Mouse (Mus musculus): ENCODE measurements around the gene Irs1.

Gene Irs1

DNA sequence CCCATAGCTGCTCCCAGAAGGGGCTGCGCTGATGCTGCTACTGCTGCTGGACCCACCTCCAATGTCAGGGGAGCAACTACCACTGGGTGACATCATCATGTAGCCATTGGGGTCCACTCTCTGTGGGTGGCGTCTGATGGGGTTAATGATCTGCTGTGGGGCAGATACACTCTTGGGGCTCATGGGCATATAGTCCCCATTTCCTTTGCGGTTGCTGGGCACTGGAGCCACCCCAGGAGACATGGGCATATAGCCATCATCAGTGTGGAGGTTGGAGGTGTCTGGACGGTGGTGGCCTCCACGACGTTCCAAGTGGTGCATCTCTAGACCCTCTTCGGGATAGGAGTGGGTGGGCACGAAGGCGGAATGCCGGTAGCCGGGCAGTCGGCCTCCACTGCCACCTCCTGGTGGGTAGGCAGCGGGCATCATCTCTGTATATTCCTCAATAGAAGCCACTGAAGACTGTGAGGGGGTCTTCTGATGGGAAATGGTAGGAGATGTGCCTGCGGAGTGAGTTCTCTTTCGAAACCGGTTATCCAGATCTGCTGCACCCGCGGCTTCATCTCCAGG is 2.7 kb downstream of the Irs1 start:
- no peak for DNase-seq (ENCODE audit: low spot score)

DNA sequence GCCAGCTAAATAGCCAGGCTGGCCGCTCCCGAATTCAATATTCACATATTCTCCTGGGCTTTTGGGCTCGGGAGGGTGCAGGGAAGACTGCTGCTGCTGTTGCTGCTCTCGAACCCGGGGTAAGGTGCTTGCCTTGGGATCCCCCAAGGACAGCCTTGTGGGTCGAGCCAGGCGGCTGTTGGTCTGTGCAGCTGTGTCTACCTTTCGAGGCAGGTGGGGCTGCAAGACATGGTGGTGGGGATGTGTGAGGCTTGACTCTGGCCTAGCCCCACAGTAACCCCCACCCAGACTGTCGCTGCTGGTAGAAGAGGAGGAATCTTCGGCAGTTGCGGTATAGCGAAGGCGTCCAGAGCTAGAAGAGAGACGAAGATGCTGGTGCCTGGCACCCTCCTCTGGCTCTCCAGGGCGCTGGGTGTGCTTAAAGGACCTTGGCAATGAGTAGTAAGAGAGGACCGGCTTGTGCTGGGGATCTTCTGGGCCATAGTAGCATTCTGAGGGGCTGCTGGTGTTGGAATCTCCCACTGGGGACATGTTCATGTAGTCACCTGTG is 3.4 kb downstream of the Irs1 start:
- no peak for DNase-seq (ENCODE audit: low spot score)

DNA sequence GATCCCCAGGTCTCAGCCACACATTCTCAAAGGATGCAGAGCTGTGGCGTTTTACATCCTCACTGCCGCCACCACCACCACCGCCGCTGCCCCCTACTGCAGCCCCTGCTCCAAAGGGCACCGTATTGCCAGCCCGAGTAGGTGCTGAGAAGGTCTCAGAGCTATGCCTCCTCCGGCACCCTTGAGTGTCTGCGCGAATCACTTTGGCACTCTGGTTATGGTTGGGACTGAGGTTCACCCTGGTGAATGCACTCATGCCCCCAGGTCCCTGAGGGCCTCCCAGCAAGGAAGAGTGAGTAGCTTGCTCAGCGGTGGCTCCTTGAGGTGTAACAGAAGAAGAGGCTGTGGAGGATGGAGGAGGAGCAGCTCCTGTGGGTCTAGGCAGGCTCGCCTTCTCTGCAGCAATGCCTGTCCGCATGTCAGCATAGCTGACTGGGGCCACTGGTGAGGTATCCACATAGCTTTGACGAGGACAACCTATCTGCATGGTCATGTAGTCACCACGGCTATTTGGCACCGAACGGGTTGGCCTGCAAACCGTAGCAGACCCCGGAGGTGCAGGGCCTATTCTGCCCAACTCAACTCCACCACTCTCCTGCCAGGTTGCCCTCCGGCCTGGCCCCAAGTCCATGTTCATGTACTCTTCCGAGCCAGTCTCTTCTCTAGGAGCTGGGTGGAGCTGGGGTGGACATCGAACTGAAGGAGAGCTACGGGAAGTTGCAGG is 4.0 kb downstream of the Irs1 start:
- DNase-seq (ENCODE audit: low spot score) = no peak

DNA sequence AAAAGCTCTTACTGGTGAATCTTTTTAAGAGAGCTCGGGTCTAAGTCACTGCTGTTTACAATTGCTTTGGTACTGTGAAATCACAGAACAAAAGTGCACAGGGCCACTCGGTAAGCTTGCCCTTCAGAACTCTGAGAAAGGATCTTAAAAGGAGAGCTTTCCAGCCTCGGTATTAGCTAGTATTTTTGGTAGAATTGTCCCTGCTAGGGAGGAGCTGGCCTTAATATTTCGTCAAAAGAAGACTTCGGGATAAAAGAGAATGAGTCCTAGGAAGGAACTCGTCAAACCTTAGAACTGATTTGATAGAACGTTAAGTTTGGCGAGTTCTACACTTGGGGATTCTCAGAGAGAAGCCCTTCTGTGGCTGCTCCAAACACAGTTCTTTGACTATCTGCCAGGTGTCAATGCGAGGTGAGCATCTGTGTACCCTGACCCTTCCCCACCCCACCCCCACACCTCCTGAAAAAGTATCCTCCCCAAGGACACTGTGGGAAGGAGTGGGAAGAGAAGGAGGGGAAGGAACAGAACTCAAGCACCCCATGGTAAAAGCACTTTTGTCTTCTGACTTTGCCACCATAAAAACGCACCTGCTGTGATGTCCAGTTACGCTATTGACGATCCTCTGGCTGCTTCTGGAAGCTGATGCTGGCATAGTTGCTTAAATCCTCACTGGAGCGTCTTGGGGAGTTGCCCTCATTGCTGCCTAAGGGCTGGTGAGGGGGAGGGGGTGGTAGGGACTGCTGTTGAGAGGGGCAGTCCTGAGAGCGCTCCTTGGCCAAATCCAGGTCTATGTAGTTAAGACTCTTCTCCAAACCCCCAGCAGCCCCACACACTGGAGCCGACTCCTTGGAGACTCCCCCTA is 4.8 kb downstream of the Irs1 start:
- peak; percentile 32 for DNase-seq (ENCODE audit: low spot score)

DNA sequence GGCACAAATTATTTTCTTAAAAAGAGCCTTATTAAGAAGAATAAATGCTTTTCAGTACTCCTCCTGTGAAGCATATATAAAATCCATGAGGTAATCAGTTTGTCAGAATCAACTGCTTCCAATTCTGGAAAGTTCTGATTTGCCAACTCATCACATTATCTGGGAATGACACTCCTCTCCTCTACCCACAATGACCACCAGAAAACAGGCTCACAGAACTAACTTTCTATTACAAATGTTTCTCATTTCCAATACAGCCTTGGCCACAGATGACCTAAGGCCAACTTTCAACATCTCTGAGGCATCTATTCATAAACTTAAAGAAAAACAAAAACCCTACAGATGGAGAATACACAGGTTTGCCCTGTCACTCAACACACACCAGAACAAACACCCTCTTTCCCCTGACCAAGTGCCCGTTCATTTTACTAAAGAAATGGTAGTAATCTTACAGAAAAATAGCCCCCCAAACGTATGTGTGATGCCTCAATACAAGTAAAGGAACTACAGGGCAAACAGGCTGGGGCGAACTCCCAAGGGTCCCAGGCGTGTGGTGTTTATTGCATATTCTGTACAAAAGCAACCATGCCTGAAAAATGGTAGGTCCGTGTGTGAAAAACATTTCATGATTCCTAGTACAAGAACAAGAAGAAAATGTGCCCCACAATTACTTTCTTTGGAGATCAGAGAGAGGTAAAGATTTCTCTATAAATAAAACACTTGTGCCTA is 5.6 kb downstream of the Irs1 start:
- DNase-seq (ENCODE audit: low spot score) = no peak

DNA sequence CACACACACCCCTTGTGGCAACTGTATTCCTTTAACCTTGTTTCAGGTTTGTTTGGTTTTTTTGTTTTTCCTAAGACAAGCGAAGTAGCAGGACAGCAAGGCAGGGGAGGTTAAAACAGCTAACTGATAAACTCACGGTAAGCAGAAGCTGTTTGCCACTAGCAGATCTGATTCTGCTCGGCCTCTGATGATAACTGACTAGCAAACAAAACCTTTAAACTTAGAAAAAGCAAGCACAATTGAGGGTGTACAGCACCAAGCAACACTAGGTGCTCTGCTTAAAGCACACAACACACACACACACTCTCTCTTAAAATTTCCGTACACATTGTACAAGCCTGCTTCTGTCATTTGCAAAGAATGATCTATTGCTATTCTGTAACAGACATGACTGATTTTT is 6.8 kb downstream of the Irs1 start:
- DNase-seq (ENCODE audit: low spot score) = no peak

DNA sequence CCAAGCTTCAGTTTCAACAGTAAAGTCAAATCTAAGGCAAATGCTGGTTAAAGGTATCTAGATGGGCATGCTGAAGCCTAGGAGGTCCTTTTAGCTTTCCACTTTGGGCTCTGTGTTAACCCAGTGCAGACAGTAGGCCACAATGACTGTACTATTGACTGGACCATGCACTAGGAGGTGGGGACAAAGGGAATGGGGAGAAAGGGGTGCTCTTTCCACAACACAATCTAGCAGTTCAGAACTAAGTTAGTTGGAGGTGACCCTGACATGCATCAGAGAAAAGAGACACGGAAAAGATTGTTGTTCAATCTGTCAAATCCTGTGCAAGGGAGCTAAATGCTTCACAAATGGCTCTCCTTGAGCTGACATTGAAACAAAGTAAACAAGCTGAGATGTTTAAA is 7.3 kb downstream of the Irs1 start:
- DNase-seq (ENCODE audit: low spot score) = peak; percentile 46

DNA sequence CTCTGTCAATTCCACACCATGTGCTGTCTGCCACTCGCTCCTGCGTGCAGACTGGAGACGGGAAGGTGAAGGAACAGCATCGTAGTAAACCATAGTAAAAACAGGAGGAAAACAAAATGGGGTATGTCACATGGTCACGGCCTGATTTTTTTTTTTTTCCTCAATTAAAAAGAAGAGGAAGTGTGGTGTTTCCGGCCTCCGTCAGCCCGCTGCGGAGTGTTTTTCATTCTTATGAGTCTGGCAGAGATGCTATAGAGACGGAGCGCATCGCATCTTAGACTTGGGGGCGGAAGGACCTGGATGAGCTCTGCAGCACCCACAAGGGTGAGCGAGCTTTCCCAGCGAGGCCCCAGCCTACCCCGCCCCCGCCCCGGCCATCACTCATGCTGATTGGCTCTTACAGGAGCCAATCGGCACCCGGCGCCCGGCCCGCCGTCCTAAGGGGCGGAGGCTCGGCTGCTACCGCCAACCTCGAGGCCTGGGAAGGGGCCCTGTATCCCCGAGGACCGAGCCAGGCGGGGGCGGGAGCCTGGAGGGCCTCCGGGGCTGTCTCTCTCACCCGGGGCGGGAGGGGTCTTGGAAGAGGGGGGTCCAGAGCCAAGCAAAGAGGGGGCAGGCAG is 8.1 kb downstream of the Irs1 start:
- DNase-seq (ENCODE audit: low spot score) = peak; percentile 95

DNA sequence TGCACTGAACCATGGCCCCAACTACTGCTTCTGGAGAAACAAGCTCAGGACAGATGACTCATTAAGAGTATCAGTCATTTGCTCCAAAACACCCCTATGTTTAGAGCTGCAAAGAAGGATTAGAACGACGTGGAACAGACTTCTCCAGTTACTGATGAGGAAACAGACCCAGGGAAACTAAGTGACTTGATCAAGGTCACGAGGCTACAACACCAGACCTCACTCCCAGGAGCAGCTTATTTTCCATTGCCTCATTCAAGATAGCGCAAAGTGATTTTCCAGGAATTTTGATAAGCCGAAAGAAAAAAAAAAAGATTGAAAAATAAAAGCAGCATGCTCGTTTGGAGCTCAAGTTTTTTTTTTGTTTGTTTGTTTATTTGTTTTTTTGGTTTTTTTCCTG is 9.4 kb downstream of the Irs1 start:
- no peak for DNase-seq (ENCODE audit: low spot score)

DNA sequence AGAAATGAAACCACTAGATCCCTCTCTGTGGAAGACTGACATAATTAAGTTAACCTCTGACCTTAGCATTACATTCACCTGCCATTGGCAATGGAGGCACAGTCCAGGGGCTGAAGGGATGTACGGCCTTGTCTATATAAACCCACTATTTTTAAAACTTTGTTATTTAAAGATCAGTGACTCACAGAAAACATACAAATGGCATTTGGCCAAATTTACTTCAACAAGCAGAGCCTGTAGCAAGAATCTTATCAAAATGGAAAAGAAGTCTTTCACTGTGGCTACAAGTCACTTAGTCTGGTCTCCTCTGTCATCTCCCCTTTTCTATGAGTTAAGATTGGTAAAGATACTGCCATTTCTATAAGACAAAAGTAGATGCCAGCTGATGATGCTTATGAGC is 11.4 kb downstream of the Irs1 start:
- DNase-seq (ENCODE audit: low spot score) = no peak

DNA sequence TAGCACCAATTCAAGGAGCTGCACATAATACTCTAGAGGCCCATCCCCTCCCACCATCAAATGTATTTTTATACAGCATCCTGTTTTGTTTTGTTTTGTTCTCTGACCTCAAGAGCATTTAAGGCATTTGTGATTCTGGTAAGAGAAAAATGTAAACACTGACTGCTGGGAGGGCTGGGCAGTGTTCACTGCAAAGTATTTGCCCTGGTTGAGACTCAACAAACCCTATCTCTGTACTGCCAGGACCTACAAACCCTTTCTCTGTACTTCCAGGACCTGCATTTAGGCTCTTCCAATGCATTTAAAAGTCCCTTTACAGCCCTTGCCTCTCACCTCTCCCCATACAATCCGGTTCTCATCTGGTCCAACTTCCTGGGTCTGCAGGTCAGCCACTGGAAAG is 16.9 kb downstream of the Irs1 start:
- DNase-seq (ENCODE audit: low spot score) = no peak

DNA sequence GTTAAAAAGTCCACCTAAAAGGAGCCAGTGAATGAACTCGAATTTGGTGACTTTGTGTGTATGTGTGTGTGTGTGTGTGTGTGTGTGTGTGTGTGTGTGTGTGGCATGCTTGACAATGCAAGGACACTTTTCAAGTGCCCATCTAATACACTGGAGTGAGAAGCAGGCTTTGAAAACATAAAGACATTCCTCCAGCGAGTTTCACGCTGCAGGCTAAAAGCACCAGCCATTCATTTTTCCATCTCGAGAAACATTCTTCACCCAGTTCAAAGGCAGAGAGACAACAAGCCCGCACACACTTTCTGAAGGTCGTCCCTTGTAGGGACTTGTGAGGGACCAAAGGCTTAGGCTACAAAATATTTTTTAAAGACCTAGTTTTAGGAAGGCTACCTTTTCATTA is 17.7 kb downstream of the Irs1 start:
- no peak for DNase-seq (ENCODE audit: low spot score)

DNA sequence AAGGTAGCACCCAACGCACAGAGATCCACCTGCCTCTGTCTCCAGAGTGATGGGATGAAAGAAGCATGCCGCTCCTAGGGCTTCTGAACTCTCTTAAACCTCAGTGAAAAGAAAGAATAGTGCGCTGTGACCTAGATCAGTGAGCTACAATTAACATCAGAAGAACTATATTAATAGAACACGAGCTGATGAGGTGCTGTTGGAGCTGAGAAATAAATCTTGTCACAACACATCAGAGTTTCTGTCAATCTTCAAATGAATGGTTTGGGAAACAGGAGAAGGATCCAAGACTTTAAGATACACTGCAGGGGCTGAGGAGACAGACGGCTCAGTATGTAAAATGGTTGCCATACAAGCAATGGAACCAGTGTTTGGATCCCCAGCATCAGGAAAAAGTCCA is 19.0 kb downstream of the Irs1 start:
- peak; percentile 63 for DNase-seq (ENCODE audit: low spot score)

DNA sequence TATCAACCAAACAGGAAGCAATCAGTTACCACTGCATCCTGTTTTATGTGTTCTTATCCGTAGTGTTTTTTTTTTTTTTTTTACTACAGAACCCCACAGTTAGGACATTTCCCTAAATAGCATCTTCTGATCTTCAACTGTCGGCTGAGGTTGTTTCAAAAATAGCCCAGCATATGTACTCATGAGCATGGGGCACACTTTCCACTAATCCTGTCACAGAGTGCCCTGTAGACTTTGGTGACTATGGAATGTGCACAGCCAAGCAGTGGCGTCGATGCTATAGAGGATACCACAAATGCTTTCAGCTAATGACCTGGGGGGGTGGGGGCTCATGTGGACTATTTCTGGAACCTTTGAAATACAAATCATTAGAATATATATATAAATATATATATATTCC is 23.7 kb downstream of the Irs1 start:
- DNase-seq (ENCODE audit: low spot score) = no peak

DNA sequence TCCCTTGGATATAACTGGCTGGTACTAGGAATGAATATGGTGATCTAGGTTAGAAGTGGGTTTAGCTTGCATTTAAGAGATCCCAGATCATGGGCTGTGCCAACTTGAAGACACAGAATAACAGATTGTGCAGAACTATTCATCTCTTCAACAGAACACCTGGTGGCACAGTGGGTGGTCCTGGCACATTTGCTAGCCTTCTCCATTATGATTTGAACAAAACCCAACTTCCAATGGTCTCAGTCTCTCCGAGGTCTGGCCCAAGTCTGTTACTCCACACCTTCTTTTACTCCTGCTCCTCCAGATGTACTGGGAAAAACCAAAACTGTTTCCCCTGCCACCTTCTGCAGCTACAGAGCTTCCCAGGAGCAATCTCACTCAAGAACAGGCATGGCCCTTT is 28.9 kb downstream of the Irs1 start:
- no peak for DNase-seq (ENCODE audit: low spot score)

DNA sequence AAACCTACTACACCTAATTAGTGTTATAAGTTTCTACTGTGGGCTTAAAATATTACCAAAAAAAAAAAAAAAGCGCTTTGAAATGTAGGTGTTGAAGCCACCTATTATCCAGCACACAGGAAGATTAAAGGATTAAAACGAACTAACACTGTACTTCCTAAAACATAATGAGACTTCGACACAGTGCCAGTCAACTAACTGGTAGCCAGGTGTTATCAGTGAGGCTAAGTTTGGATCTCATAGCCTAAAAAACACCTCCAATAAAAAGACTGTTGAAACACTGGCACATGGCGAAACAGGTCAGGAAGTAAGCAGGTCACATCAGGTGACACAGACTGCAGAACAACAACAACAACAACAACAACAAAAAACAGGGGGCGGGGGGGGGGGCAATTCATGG is 29.6 kb downstream of the Irs1 start:
- no peak for DNase-seq (ENCODE audit: low spot score)

DNA sequence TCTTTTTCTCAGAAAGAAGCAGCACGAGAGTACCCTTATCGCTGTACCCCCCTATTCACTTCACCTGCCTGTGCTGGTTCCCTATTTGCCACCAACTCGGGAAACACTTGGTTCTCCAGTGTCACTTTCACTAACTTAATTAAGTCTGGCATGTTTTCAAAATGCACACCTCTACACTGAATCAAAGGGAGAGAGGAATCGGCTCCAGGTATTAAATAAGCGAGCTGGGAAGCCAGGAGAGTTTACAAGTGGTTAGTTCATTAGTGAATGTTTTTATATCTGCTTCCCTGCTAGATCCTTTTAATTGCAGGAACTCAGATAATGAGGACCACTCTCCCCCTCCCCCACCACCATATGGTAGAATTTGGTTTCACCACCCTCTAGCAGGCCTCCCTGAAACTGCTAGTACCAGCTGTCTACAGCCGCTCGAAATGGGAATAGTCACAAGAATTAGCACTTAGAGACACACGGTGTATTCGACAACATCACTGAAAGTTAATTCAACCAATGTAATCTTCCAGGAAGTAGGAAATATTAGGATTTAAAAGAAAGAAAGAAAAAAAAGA is 30.1 kb downstream of the Irs1 start:
- peak; percentile 76 for DNase-seq (ENCODE audit: low spot score)

DNA sequence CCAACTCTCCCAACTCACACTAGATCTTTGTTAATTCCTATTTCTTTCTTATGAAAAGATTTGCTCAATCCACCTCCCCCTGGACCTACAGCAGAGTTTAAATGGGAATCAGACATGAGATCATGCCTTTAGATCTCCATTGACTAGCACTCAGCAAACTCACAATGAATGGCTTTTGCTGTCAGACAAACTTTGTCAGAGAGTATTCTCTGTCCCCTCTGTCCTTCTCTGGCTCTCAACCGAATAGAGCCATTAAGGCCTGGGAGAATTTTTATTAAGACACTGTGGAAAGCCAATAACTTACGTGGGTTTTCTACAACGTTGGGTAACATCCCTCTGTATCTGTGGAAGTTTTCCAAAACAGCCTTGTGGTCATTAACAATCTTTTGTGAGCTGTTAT is 31.2 kb downstream of the Irs1 start:
- DNase-seq (ENCODE audit: low spot score) = no peak

DNA sequence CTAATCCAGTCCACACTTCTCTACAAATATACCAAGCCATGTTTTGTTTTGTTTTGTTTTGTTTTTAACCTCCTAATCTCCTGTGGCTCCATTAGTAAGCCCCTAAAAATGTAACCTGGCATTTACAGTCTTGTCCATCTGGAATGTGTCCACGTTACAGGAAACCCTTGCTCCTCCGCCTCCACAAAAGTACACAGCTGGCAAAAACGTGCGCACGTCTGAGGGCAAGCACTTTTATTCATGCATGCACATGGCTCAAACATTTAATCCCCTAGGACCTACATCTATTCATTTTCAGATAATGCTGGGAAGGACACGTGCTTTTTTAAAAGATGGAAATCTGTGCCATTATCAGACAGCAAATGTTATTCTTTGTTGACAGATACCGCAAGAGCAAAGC is 32.9 kb downstream of the Irs1 start:
- DNase-seq (ENCODE audit: low spot score) = no peak

DNA sequence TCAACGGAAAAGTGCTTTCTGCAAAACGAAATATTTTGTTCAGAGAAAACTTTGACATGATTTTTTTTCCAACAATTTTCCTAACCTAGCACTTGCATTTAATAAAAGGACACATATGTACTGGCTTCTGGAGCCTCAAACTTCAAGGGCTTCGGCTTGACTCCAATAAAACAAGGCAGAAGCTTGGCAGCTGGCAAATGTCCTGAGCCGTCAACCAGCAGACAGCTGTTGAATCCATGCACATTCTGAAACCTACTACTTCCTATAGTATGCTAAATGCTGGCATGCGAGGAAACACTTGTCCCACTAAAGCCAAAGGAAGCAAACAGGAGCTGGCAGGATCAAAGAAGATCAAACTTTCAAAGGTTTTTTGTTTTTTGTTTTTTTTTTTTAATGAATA is 33.8 kb downstream of the Irs1 start:
- no peak for DNase-seq (ENCODE audit: low spot score)

DNA sequence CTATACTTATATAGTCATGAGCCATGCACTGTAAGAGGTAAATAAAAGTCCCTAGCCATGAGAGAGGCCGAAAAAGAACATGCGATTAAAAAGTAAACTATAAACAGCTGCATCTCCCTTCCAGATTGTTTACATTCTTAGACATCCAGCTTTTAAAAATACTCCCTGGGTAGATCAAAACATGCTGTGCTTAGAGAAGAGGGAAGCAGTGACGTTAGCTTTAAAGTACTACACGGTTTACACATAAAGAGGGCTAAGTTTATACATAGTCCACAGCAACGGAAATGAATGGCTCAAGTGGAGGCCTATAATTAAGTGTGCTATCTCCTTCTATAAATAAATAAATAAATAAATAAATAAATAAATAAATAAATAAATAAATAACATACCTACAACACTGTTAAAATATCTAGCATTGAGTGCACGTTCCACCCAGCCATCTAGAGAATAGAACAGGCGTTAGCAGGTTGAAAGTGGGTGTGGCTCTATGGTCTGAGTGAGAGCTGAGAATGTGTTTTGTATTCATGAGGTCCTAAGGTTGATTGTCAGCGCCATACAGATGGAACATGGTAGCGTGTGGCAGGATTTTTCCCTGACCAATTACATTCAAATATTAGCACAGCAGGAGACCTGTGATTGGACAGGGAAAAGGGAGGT is 37.3 kb downstream of the Irs1 start:
- DNase-seq (ENCODE audit: low spot score) = no peak

Data from retina, embryonic 14.5 days (tissue).